Mouse (Mus musculus) CH12.LX (cell line): ENCODE measurements around the gene Nphp4. TPM values are rescaled to one million over a fixed set of nuclear protein-coding genes. Genes with fewer than 3 reads are reported as not detected.
A peak's percentile ranks its signal among the peaks of the same experiment; 100 is the strongest.

Experiments
- DNase-seq: peaks from one replicate; pipeline ENCODE4 v3.0.0-alpha.2; 2013; ENCODE audit errors: extremely low read depth
- H3K27ac ChIP-seq: 2 replicates; pipeline ENCODE4 v1.5.1; 2012; ENCODE audit warnings: low read depth, mild to moderate bottlenecking, control low read depth, moderate library complexity; ENCODE audit not compliant: insufficient read depth
- H3K27me3 ChIP-seq: replicated peaks from 2 replicates; pipeline ENCODE3; 2012; ENCODE audit warnings: inconsistent platforms
- H3K36me3 ChIP-seq, 2 experiments: replicated peaks in 1 of 2; 2 replicates each; pipeline versions ENCODE3 to v1.6.1; 2012; ENCODE audit warnings: inconsistent platforms in 1 of 2, low read length in 1 of 2, mild to moderate bottlenecking in 1 of 2, mixed read lengths in 1 of 2, moderate library complexity in 1 of 2; ENCODE audit not compliant: control insufficient read depth in 1 of 2, insufficient read depth in 1 of 2
- H3K4me1 ChIP-seq, 2 experiments: 2 replicates each; pipeline ENCODE4 v1.6.1; 2012; ENCODE audit warnings: inconsistent platforms in 1 of 2, moderate library complexity in 1 of 2; ENCODE audit not compliant: insufficient read depth in 2 of 2, control insufficient read depth in 1 of 2
- H3K4me2 ChIP-seq: 2 replicates; pipeline ENCODE4 v1.6.1; 2012; ENCODE audit warnings: low read depth, mild to moderate bottlenecking, control low read depth; ENCODE audit not compliant: poor library complexity, insufficient read depth, severe bottlenecking
- H3K4me3 ChIP-seq, 3 experiments: fragments of 150-350 bp in 1 of 3; sonication (generic) in 1 of 3; replicated peaks in 1 of 3; 2 replicates each; pipeline versions ENCODE3 to v1.5.1; 2011 to 2012; ENCODE audit warnings: low read depth in 2 of 3, low read length in 2 of 3, mild to moderate bottlenecking in 2 of 3, moderate library complexity in 2 of 3, control low read depth in 1 of 3, improper control_type of control experiment in 1 of 3, inconsistent platforms in 1 of 3, mixed read lengths in 1 of 3; ENCODE audit not compliant: poor library complexity in 1 of 3
- H3K79me2 ChIP-seq: replicated peaks from 2 replicates; pipeline ENCODE4 v1.6.1; 2012; ENCODE audit warnings: mild to moderate bottlenecking, moderate library complexity; ENCODE audit not compliant: control insufficient read depth, poor library complexity, insufficient read depth, severe bottlenecking; ENCODE audit errors: extremely low read depth
- H3K9ac ChIP-seq: 2 replicates; pipeline ENCODE4 v1.6.1; 2012; ENCODE audit warnings: low read depth, mild to moderate bottlenecking, control low read depth, moderate library complexity; ENCODE audit not compliant: insufficient read depth
- H3K9me3 ChIP-seq: replicated peaks from 2 replicates; pipeline ENCODE3; 2012; ENCODE audit warnings: low read length, inconsistent platforms, mixed read lengths
- CHD1 ChIP-seq: IDR thresholded peaks from 2 replicates; pipeline ENCODE4 v1.6.1; 2012; ENCODE audit warnings: low read depth, low read length, improper control_type of control experiment, inconsistent platforms
- CTCF ChIP-seq, 2 experiments: IDR thresholded peaks in 1 of 2; conservative IDR thresholded peaks in 1 of 2; 2 replicates each; pipeline ENCODE4 v1.5.1; 2011 to 2012; ENCODE audit warnings: low read depth in 2 of 2, low read length in 2 of 2, improper control_type of control experiment in 1 of 2, inconsistent platforms in 1 of 2, mild to moderate bottlenecking in 1 of 2, moderate library complexity in 1 of 2
- ETS1 ChIP-seq: conservative IDR thresholded peaks from 2 replicates; pipeline ENCODE4 v1.6.1; 2012; ENCODE audit warnings: low read depth, mild to moderate bottlenecking, inconsistent platforms, low read length, improper control_type of control experiment, moderate library complexity
- IRF4 ChIP-seq: IDR thresholded peaks from 2 replicates; pipeline ENCODE4 v1.6.1; 2014; ENCODE audit warnings: low read depth, mild to moderate bottlenecking, inconsistent platforms, low read length, improper control_type of control experiment
- JUN ChIP-seq: IDR thresholded peaks from 2 replicates; pipeline ENCODE4 v1.6.1; 2011; ENCODE audit warnings: low read depth, mild to moderate bottlenecking, low read length, improper control_type of control experiment, moderate library complexity; ENCODE audit not compliant: insufficient read depth
- KAT2A ChIP-seq: IDR thresholded peaks from 2 replicates; pipeline ENCODE4 v1.6.1; 2012; ENCODE audit warnings: low read length, improper control_type of control experiment, inconsistent platforms; ENCODE audit not compliant: insufficient replicate concordance
- MAZ ChIP-seq: IDR thresholded peaks from 2 replicates; pipeline ENCODE4 v1.6.1; 2012; ENCODE audit warnings: low read depth, mild to moderate bottlenecking, inconsistent platforms, low read length, improper control_type of control experiment, moderate library complexity
- MXI1 ChIP-seq: IDR thresholded peaks from 2 replicates; pipeline ENCODE4 v1.6.1; 2011; ENCODE audit warnings: mild to moderate bottlenecking, low read depth, low read length, improper control_type of control experiment
- NELFE ChIP-seq: IDR thresholded peaks from 2 replicates; pipeline ENCODE4 v1.6.1; 2011; ENCODE audit warnings: low read depth, low read length, improper control_type of control experiment
- NRF1 ChIP-seq: IDR thresholded peaks from 2 replicates; pipeline ENCODE4 v1.6.1; 2014; ENCODE audit warnings: low read depth, mild to moderate bottlenecking, inconsistent platforms, low read length, improper control_type of control experiment, moderate library complexity
- TCF12 ChIP-seq: IDR thresholded peaks from 2 replicates; pipeline ENCODE4 v1.6.1; 2014; ENCODE audit warnings: low read depth, mild to moderate bottlenecking, inconsistent platforms, low read length, improper control_type of control experiment
- ZKSCAN1 ChIP-seq: IDR thresholded peaks from 2 replicates; pipeline ENCODE4 v1.6.1; 2012; ENCODE audit warnings: low read depth, inconsistent platforms, low read length, improper control_type of control experiment, borderline replicate concordance
- ZNF384 ChIP-seq: IDR thresholded peaks from 2 replicates; pipeline ENCODE4 v1.6.1; 2012; ENCODE audit warnings: low read depth, low read length, improper control_type of control experiment, inconsistent platforms
- dilution Hi-C: fragments of 300-500 bp; cut with MboI; formaldehyde crosslinking; loops from 2 replicates; pipeline ENCODE4 v1.14.3; 2020; ENCODE audit warnings: low sequenced_read_pairs; ENCODE audit not compliant: extremely low pct_unique_long_range_greater_than_20kb, extremely low pct_ligation_motif_present
- in situ Hi-C: fragments of 300-500 bp; cut with MboI; formaldehyde crosslinking; loops from 3 replicates; pipeline ENCODE4 v1.14.3; 2019; ENCODE audit warnings: low sequenced_read_pairs, low pct_ligation_motif_present, low pct_unique_long_range_greater_than_20kb, mixed read lengths
- polyA plus RNA-seq: library from polyadenylated mRNA; unstranded; fragments of >175 nt; gene quantifications from 2 replicates; pipeline ENCODE4 v1.2.1, GENCODE M21; 2012; ENCODE audit warnings: low read depth; ENCODE audit not compliant: insufficient read length
- total RNA-seq, 2 experiments: library from RNA; depleted of rRNA; stranded (reverse); fragments of 300-350 nt in 1 of 2; fragments of >200 nt in 1 of 2; gene quantifications; 2 replicates each; pipeline ENCODE4 v1.2.3; 2012 to 2014

Gene Nphp4
- total and polyA plus RNA-seq, 3 experiments, result 0.09 to 0.68 TPM; not detected in 1

- TF ChIP-seq NRF1 (0 out of 2 replicates have a peak, but pooled peaks have one; percentile 18), MAZ (no peak), JUN (no peak), NELFE (peak; percentile 86), TCF12 (peak; percentile 85)
Measured at GRCm38 (mm10) chr4:152448666-152449018, 27.9 kb upstream of the Nphp4 start (continued).

DNA sequence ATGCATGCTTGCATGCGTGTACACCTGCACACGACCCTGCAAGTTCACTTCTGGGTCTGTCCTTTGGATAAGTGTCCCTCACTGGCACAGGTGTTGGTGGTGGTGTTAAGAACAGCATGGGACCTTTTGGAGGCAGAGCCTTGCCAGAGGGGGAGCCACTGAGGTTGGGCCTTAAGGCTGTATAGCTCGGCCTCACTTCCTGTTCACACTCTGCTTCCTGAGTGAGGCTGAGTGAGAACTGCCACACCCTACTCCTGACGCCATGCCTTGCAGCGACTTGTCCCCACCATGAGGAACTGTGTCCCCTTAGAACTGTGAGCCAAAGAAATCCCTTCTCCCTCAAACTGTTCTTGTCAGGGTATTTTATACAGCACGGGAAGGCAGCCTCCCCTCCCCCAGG lies 25.1 kb upstream of the Nphp4 start:
- peaks cover 27% of the 10 kb centered on the region for H3K27me3 ChIP-seq
- peaks cover 6% of the 10 kb centered on the region for H3K9me3 ChIP-seq
- no peak overlapping the region for H3K9ac ChIP-seq
- in situ Hi-C loops, result no loop called here
- H3K27ac ChIP-seq, result no peak overlapping the region
- H3K36me3 ChIP-seq, result no peaks in the 10 kb centered on the region
- no peak for DNase-seq
- TF ChIP-seq CTCF (conservative IDR thresholded peaks at IDR 0.05 in 1 of 2, IDR thresholded peaks at IDR 0.05 in 1 of 2; ENCODE audit: low read depth in 2 of 2, low read length in 2 of 2), result 0 out of 4 replicates have a peak, but pooled peaks of 1 of the 2 experiments have one; percentile 19
- no peak for TF ChIP-seq ETS1
- H3K4me1 ChIP-seq, result peaks cover 2 to 10% of the 10 kb centered on the region in 2 experiments
- peaks cover 14% of the 10 kb centered on the region; the same call in 1 of the 2 replicates for H3K79me2 ChIP-seq
- H3K4me3 ChIP-seq, result no peak overlapping the region
- dilution Hi-C loops, result no loop called here
- no peak overlapping the region for H3K4me2 ChIP-seq

- peaks cover 4 to 15% of the 10 kb centered on the region in 2 experiments for H3K4me1 ChIP-seq
- H3K79me2 ChIP-seq, result peaks cover 2% of the 10 kb centered on the region; the same call in 1 of the 2 replicates
- H3K27ac ChIP-seq, result no peak overlapping the region
- H3K4me2 ChIP-seq, result no peak overlapping the region
- DNase-seq, result no peak
- dilution Hi-C loops, result no loop called here
- peaks cover 34% of the 10 kb centered on the region for H3K27me3 ChIP-seq
- in situ Hi-C loops, result no loop called here
- no peaks in the 10 kb centered on the region for H3K36me3 ChIP-seq
- TF ChIP-seq IRF4 (no peak), MAZ (no peak), KAT2A (no peak), ZKSCAN1 (no peak), ZNF384 (no peak), CHD1 (no peak), CTCF (conservative IDR thresholded peaks at IDR 0.05 in 1 of 2, IDR thresholded peaks at IDR 0.05 in 1 of 2; ENCODE audit: low read depth in 2 of 2, low read length in 2 of 2) (no peak), MXI1 (no peak)
- H3K4me3 ChIP-seq, result no peak overlapping the region
- peaks cover 6% of the 10 kb centered on the region for H3K9me3 ChIP-seq
- H3K9ac ChIP-seq, result no peak overlapping the region
Measured at GRCm38 (mm10) chr4:152453079-152453478, 23.4 kb upstream of the Nphp4 start.
